Mouse (Mus musculus) left cerebral cortex, postnatal 14 days (tissue): Measurements from ENCODE around the gene Olfr1102. TPM values are rescaled to one million over a fixed set of nuclear protein-coding genes. Genes with fewer than 3 reads are reported as not detected.

ENCODE experiments used
- DNase-seq, 2 experiments: peaks; one replicate each; pipeline ENCODE4 v3.0.0; 2021 to 2022; ENCODE audit warnings: low spot score in 2 of 2, mixed read lengths in 1 of 2
- intact Hi-C: fragments of 180-260 bp; cut with DNase I; formaldehyde crosslinking; loops from one replicate; pipeline ENCODE4 v1.15.1; 2025
- long read RNA-seq, 2 experiments: library from polyadenylated mRNA; stranded (forward); transcript quantifications; one replicate each; pipeline ENCODE4 v2.0.0; 2021
- total RNA-seq, 2 experiments: library from RNA; stranded (reverse); gene quantifications; 2 replicates each; pipeline ENCODE4 v1.2.3; 2021

Gene Olfr1102
- total RNA-seq = not detected
- long read RNA-seq, experiment 1 = 0 reads
- long read RNA-seq, experiment 2 = 0 reads

DNA sequence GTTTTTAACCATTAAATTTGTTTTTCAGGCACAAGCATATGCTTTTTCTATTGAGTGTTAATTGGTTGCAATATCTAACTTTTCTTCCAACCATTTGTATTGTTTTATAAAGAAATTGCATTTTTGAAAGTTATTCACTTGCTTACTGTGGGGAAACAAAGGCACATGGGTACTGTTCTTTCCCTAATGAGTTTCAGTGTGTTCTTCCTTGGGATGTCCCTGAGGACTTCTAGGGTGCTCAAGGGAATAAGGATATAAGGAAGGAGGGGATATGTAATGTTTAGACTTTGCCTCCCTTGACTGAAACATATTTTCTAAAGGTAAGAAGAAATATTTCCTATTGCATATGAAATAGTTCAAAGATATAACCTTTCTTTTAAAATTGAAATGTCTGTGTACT lies at the start of gene Olfr1102:
TSS of gene Olfr1102 (plus strand) at position 301 of the 400 bp plus-strand sequence.
- no peak for DNase-seq
- intact Hi-C loops = no loop called here

DNA sequence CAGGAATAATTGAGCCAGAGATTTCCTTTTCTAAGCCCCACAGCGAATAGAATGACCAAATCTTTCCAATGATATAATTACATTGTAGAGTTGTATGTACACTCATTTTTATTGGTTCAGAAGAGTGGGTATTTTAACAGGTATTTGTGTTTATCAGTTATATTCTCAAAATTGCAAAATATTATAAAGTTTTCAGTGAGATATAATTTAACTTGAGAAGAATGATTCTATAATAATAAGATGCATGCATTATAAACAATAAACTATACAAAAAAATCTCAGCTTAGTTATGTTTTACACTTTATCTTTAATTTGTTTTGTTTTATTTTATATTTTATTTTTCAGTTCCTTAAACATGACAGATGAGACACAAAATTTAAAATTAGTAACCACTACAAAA lies 37.6 kb upstream of the Olfr1102 start, which contains the start of gene Olfr1099:
TSS of gene Olfr1099 (minus strand) at position 101 of the 400 bp plus-strand sequence.
- intact Hi-C loops = no loop called here
- no peak for DNase-seq

DNA sequence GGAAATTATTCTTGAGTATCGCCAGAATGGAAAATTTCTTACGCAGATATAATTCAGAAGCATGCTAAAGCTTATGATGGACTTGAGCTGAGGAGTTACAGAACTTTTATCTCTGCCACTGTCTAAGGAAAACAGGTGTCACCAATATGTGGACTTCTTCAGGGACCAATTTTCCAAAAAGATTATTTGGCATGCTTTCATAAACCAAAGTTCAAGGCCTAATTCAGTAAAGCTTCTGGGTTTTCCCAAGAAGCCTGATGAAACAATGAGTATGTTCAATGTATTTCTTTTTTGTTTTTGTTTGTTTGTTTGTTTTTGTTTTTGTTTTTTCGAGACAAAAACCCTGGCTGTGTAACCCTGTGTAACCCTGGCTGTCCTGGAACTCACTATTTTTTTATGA lies 18.3 kb upstream of the Olfr1102 start, which contains the start of gene Olfr1100:
TSS of gene Olfr1100 (minus strand) at position 101 of the 400 bp plus-strand sequence.
- intact Hi-C loops = no loop called here
- DNase-seq = no peak

DNA sequence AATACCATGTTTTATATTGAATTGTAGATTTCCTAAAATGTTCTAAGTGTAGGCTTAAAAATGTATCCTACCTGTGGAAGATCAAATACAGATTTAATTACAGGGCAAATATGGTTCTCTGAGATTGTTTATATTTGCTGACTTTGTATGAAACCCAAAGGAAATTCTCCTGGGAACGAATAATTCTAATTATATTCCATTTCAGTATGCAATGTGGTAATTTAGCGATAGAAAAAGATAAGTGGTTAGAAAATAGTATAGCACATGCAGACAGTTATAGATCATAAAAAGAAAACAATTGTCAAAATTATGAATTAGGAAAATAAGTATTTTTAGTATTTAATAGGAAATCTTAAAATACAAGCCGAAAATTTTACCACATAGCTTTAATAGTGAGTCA lies 7.1 kb upstream of the Olfr1102 start, which contains the start of gene Olfr1101:
TSS of gene Olfr1101 (minus strand) at position 101 of the 400 bp plus-strand sequence.
- intact Hi-C loops = no loop called here
- DNase-seq = no peak

DNA sequence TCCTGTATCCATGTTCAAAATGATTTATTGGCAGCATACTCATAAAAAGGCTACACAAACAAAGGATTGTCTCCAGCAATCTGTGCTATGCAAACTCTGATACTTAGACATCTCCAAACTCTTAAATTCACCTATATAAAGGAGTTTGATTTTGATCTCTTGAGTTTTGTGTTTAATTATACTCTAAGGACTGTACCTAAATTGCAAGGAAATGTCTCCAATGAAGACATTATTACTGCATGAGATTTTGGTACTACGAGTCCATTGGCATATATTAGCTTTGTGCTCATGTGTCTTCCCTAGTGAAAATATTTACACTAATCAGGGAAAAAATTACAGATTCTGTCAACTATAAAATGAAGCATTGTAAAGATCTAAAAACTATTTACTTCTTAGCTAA lies 28.8 kb downstream of the Olfr1102 start, which contains the start of gene Olfr1104:
TSS of gene Olfr1104 (minus strand) at position 101 of the 400 bp plus-strand sequence.
- intact Hi-C loops = no loop called here

DNA sequence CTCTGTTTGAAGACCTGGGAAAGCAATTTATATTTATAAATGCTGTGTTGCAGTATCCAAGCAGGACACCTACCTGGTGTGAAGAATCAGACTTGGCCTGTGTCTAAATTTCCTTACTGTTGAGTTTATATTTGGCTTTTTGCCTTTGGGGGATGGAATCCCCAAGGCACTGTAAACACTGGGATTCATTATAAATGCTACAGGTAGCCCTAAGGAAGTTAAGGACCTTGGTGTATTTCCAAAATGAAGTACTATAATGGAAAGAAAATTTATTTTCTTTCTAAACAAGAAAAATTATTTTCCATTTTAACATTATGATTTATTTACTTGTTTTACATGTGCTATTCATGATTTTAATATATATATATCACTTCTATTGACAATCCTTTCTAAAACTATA lies 38.2 kb downstream of the Olfr1102 start, which contains the start of gene Olfr1105:
TSS of gene Olfr1105 (minus strand) at position 101 of the 400 bp plus-strand sequence.
- no peak for DNase-seq
- intact Hi-C loops = no loop called here

More for the DNA sequence above, 28.8 kb downstream of the Olfr1102 start, which contains the start of gene Olfr1104:
- DNase-seq = no peak

DNA sequence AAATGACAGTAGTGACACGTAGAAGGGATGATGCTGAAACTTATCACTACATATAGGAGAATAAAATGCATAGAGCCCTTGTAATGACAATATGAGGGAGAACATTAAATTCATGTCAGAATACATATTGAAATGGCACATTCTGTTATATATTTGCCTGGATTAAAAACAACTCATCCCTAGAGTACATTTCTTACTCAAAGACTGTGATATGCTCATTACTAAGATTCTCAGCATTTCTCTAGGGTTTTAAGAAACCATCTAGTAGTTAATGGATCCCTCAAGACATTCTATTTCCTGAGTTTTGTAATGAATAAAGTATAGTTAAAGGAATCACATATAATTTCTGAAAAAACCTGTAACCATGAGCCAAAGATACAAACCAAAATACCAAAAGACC lies 54.0 kb downstream of the Olfr1102 start, which contains the start of gene Olfr1106:
TSS of gene Olfr1106 (minus strand) at position 101 of the 400 bp plus-strand sequence.
- DNase-seq = no peak
- intact Hi-C loops = no loop called here

Other genes starting within 250 kb of the Olfr1102 start
- not detected for gene Olfr1090, start 239.4 kb upstream of the Olfr1102 start, total RNA-seq
- gene Olfr1093, start 215.9 kb upstream of the Olfr1102 start, total RNA-seq = not detected
- not detected for gene Olfr141, start 188.4 kb upstream of the Olfr1102 start, total RNA-seq
- not detected for gene Olfr1094, start 173.7 kb upstream of the Olfr1102 start, total RNA-seq
- gene Olfr1095, start 146.7 kb upstream of the Olfr1102 start, total RNA-seq = not detected
- not detected for gene Gm13723, start 123.6 kb upstream of the Olfr1102 start, total RNA-seq
- gene Olfr1097, start 106.2 kb upstream of the Olfr1102 start, total RNA-seq = not detected
- not detected for gene Olfr1098, start 73.9 kb upstream of the Olfr1102 start, total RNA-seq
- not detected for gene Olfr1099, start 37.7 kb upstream of the Olfr1102 start, total RNA-seq
- gene Olfr1100, start 18.4 kb upstream of the Olfr1102 start, total RNA-seq = not detected
- gene Olfr1101, start 7.2 kb upstream of the Olfr1102 start, total RNA-seq = not detected
- not detected for gene Olfr1104, start 28.7 kb downstream of the Olfr1102 start, total RNA-seq
- gene Olfr1105, start 38.1 kb downstream of the Olfr1102 start, total RNA-seq = not detected
- not detected for gene Olfr1106, start 53.9 kb downstream of the Olfr1102 start, total RNA-seq
- gene Olfr1107, start 77.4 kb downstream of the Olfr1102 start, total RNA-seq = not detected
- gene Olfr1109, start 97.6 kb downstream of the Olfr1102 start, total RNA-seq = not detected
- not detected for gene Olfr259, start 116.2 kb downstream of the Olfr1102 start, total RNA-seq
- not detected for gene Olfr1110, start 141.9 kb downstream of the Olfr1102 start, total RNA-seq
- not detected for gene Olfr1111, start 154.2 kb downstream of the Olfr1102 start, total RNA-seq
- gene Olfr1112, start 189.4 kb downstream of the Olfr1102 start, total RNA-seq = not detected
- gene Olfr1113, start 210.6 kb downstream of the Olfr1102 start, total RNA-seq = not detected
- gene Olfr1115, start 249.6 kb downstream of the Olfr1102 start, total RNA-seq = not detected